ENCODE assay signal across 17 mouse cellular contexts in genomic region chr1:53748571-53748970, GRCm38 (mm10). TPM values are rescaled to one million over a fixed set of nuclear protein-coding genes. Genes with fewer than 3 reads are reported as not detected.
DNase-seq lines count a peak whose midpoint lies in the region; ATAC-seq lines count a peak whose summit lies in the region.
"Had no signal": no experiment of that assay in that cellular context is flagged by ENCODE, and none has a peak within 500 bp of the region (broad histone marks: within the 10 kb centered on the region; RNA-seq: fewer than 3 reads in every experiment).

No protein-coding gene starts in this region.

- DNase-seq in embryo, embryonic 10 days (ENCODE audit: low spot score) = peak; percentile 6
- no peak for DNase-seq in embryo, embryonic 11 days
- peak; percentile 23 for DNase-seq in thymus, postnatal 4 days
- DNase-seq in thymus, postnatal 0 days (ENCODE audit: low spot score) = no peak
- DNase-seq in urinary bladder, postnatal 4 days (ENCODE audit: low spot score in 2 of 2) = no peak
- no peak for DNase-seq in gastrocnemius, postnatal 25 days
- DNase-seq: cerebellum, postnatal 14 days; gastrocnemius, postnatal 10 days; kidney, adult 11 months; lung, embryonic 14.5 days; lung, postnatal 36 days; right cerebral cortex, postnatal 25 days had no signal

- peak; percentile 50; the same call in 1 of the 2 replicates for ATAC-seq in neutrophil, adult 5-6 weeks (ENCODE audit: extremely low read depth, insufficient number of reproducible peaks, low FRiP score, poor library complexity, severe bottlenecking)

RNA-seq across cellular contexts. Expression of gene Stk17b, which starts 36.5 kb away (rescaled TPM):
- 96.5 and 107 TPM in 2 replicates for polyA plus RNA-seq in thymus, postnatal 0 days (2015; fragmentation: Nextera tagmentation; extraction: Ambion mirVana)
- total RNA-seq in neutrophil, adult 5-6 weeks (2017) = 1,289 and 1,302 TPM in 2 replicates
- 1 to 10 TPM; 4.6 to 5.8 TPM for total RNA-seq in gastrocnemius, postnatal 25 days (2021)

RNA-seq across cellular contexts. Expression of gene Dnah7a, which starts 42.0 kb away (rescaled TPM):
- polyA plus RNA-seq in thymus, postnatal 0 days (2015; fragmentation: Nextera tagmentation; extraction: Ambion mirVana) = 0.08 and 0.36 TPM in 2 replicates
- not detected in 2 replicates for total RNA-seq in neutrophil, adult 5-6 weeks (2017)
- not detected for total RNA-seq in gastrocnemius, postnatal 25 days (2021)
- total RNA-seq: hematopoietic stem cell, adult 5-6 weeks; megakaryocyte-erythroid progenitor cell, adult 5-6 weeks had no signal
- polyA plus RNA-seq: G1E; spleen, adult 2 months had no signal

Comparison
In these comparisons a context has a peak if more than half of its experiments do, and no peak if none do; other contexts are left out.
1. DNase-seq: peak in embryo, embryonic 10 days (single experiment) and thymus, postnatal 4 days (single experiment); none in embryo, embryonic 11 days (single experiment), thymus, postnatal 0 days (single experiment), urinary bladder, postnatal 4 days (0 of 2) and gastrocnemius, postnatal 25 days (single experiment).
2. RNA of gene Stk17b, which starts 36.5 kb away (total RNA-seq): 1,289 to 1,302 TPM in neutrophil, adult 5-6 weeks; 4.6 to 5.8 TPM in gastrocnemius, postnatal 25 days; every median in the first group is over 100 times any median in the second.